Mouse (Mus musculus) small intestine, adult 2 months (tissue): ENCODE measurements at regions not wholly inside any gene's neighbourhood (a gene's known extent, or its start where the extent isn't known, plus 50 kb on each side); places are given as distances from the start of the nearest gene placed in this dataset.

Experiments
- CTCF ChIP-seq: fragments of 200-500 bp; IDR thresholded peaks from 2 replicates; pipeline ENCODE4 v1.5.1; 2012; ENCODE audit warnings: low read depth, mild to moderate bottlenecking, control low read depth, inconsistent platforms, low read length, moderate library complexity, mixed read lengths; ENCODE audit not compliant: insufficient replicate concordance, insufficient read length; ENCODE audit errors: extremely low read depth
- POLR2A ChIP-seq: fragments of 200-500 bp; IDR thresholded peaks from 2 replicates; pipeline ENCODE4 v1.6.1; 2012; ENCODE audit warnings: low read depth, mild to moderate bottlenecking, control low read depth, inconsistent platforms, low read length, moderate library complexity

- TF ChIP-seq POLR2A, result no peak
- TF ChIP-seq CTCF, result no peak
Measured at GRCm38 (mm10) chr15:5607533-5607932, 363.5 kb upstream of the Ptger4 start.
